Mouse (Mus musculus) right cerebral cortex, adult 18-20 months (tissue): ENCODE data around the gene Gpr37.

Experiments
- DNase-seq: peaks from one replicate; pipeline ENCODE4 v3.0.0; 2022; ENCODE audit warnings: mixed read lengths

Gene Gpr37

DNA sequence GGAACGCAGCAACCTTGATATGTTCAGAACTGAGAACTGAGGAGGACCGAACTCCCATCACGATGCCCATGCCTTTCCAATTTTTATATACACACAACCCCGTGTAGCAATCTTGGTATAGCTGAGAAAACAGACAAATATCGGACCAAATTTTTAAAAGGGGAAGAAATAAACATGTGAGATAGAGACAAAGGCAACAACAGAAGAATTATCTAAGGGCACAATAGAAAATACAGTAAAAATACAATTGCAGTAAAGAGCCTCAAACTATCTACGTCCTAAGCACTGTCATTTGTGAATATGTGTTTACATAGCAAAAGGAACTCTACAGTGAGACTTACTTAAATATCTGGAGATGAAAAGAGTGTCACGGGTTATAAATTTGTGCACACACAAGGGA, at the start of gene Gpr37:
Gpr37 (minus strand) TSS at position 101 of the 400 bp plus-strand sequence.
- DNase-seq, result no peak

DNA sequence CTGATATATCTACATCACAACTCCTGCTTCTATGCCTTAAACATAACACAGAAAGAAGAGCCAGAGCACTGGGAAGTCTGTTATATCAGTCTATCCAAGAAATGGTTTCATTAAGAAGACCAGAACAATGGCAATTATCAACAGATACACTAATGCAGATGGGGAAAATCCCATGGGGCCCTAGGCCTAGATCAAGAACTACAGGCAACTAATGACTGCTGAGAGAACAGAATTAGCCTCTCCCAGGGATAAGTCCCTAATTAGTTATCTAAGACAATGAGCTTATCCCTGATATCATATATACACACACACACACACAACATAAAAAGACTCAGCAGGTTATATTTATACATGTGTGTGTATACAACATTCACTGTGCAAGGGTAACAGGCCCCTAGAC, 46.0 kb upstream of the Gpr37 start:
- no peak for DNase-seq

DNA sequence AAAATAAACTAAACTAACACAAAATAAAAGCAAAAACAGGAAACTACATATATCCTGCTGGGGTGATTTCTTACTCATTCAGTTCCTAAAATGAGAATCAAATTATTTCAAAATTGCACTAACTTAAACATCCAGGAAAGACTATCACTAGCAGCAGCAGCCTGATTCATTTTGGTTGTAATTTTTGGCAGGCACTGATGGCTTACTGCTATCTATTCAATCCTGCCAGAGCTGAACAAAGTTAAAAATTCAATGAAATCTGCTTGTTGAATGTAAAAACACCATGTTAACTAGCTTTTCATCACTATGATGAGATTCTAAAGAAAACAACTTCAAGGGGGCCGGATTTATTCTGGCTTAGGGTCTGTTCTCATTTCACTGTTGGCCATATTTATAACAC, 36.0 kb upstream of the Gpr37 start:
- DNase-seq, result no peak

DNA sequence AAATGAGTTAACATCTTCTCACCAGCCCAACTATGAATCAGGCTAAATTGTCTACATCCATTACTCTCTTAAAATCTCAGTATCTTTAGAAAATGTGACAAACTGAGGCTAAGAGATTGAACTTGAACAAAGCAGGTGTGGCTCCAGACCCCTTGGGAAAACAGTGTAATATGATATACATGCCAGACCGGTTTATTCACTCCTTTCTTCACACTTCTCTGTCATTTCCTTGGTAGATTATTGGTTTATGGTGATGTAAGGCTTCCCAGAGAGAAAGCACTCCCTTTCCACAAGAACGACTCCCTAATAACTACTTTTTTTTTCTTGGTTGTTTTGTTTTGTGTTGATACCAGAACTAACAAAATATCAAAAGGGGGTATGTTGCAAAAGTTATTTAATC, 20.1 kb upstream of the Gpr37 start:
- no peak for DNase-seq

DNA sequence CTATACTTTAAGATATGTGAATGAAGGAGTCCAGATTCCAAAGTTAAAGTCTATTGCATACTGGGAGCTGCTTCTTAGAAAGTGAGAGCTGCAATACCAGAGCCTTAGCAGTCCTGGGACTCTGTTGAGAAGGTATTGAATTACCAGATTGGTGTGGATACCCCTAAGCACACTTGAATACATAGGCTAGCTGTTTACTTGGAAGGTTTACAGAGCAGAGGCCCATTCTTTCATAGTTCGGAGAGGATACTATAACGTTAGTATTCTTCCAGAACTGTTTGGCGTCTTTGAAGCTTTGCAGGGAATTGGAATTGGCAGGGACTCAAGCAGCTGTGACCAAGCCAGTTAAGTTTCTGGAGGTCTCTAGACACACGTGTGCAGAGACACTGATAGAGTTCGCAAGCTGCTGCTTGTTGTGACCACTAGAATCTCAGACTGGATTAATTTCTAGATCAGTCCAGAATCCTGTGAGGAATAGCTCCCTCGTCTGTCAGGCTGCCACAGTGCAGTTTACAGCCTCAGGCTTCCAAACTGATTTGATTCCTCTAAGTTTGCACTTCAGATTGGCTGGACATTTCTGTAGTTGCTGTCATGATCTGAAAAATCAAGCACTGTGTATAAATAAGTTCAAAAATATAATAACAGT, 18.8 kb upstream of the Gpr37 start:
- DNase-seq, result peak; percentile 60

DNA sequence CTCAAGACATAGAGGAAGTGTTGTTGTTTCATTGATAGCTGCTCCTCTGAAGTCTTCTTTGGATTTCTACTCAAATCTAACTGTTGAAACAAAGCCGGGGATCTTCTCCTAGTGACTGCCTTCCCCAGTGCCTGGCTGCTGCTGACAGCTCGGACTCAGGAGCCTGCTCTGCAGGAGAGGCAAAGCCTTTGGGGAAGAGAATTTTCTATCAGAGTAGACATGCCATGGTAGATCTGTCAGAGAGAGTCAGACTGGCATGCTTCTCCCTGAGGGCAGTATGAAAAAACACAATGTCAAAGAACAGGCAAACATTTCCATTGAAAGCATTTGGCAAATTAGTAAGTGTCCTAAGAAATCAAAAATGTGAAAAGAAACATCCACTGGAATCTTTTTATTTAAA, 9.4 kb upstream of the Gpr37 start:
- DNase-seq, result no peak

DNA sequence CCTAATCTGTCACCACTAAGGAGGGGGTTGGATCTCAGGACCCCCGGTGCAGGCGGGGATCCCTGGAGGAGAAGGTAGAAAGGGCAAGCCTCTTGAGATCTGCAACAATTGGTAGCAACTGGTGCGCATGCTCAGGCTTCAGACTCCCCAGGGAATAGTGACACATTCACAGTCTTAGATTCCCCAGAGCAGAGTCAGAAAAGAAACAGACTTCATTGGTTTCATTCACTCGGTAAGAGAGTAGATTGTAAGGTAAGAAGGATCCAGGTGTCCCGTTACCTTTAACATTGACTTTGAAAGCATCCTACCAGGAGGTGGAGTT, 284 bp downstream of the Gpr37 start:
- DNase-seq, result peak; percentile 51

DNA sequence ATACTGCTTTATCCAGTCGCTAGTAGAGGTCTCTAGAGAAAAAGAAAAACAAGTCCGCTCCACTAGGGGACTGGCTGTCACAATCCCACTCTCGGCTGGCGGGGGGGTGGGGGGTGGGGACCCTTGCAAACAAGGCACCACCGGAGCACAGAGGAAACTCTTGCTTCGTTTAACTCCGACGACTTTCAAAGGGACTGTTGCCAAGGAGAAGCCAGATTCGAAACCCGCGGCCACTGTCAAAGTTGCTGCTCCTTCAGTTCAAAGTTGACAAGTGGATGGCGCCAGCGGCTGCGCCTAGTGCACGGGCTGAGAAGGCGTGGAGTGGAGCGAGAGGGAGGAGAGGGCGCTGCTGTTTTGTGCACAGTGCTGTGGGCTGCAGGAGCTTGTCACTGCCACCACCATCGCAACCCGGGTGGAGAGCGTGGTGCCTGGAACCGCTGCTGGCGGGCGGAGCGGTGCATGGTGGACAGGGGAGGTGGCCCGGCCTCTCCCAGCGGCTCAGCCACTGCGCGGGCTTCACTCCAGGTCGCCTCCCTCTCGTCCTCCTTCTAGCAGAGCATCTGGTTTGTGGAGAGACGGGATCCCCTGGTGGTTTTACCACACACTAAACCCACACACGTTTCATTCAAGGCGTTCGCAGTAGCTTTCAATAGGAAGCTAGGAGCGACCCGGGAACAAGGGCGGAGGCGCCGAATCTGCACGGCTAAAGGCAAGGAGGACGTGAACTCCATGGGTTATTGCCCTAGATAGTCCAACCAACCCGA, 827 bp downstream of the Gpr37 start:
- DNase-seq, result peak; percentile 76

DNA sequence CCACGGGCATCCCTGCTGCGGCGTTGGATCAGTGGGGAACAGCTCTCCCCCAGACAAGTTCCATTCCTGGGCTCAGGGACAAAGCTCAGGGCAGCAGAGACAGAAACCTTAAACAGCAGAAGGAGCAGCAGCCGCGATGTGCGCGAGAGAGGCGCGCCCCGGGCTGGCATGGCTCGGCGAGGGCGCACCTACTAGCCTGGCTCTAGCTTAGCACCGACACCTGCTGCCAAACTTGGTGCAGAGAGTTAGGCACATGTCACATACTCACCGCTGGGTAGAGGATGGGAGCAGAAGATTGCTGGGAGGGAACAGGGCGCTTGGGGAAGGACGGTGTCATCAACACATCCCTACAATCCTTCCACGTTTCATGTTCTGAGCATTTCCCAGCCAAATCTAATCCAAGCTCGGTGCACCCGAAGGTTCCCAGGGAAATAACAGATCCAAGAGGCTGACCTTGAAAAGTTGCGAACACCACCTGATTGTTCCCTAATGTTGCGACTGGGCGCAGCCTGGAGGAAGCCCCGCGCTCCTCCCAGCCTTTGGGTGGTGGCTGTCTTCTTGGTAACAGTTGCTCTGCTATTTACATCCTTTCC, 1.5 kb downstream of the Gpr37 start:
- DNase-seq, result peak; percentile 22

DNA sequence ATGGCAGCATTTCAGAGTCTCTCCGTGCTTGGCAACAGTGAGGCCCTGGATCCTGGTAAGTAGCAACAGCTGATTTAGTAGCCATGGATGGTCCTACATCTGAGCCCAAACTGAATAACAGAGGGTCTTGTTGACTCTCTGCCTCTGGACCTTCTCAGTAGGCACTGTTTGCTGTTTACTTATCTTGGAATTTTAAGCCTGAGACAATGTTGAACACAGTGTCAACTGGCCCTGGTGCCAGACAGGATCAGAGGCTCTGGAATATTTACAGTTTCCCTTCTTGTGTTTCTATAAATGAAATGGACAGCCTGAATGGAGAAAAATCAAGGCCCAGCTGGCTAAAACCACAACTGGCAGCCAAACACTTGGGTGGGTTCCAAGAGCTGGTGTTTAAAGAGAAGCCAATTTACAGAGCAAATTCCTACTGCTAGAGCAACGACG, 3.7 kb downstream of the Gpr37 start:
- DNase-seq, result peak; percentile 21

DNA sequence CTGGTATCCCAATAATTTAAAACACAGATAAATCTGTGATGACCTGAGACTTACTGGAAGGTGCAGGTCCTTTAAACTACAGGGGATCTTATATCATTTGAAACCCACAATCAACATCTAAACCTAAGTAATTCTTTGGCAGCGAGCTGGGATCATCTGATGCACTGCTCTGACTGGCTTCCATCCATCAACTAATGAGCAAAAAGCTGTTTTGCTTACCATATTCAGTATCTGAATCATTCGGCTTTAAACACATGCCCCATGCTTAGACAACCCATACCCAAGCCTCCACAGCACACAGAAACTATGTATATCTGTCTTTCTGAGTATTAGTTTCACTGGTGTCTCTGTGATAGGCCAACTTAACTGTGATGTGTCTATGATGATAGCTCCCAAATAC, 6.1 kb downstream of the Gpr37 start:
- no peak for DNase-seq

DNA sequence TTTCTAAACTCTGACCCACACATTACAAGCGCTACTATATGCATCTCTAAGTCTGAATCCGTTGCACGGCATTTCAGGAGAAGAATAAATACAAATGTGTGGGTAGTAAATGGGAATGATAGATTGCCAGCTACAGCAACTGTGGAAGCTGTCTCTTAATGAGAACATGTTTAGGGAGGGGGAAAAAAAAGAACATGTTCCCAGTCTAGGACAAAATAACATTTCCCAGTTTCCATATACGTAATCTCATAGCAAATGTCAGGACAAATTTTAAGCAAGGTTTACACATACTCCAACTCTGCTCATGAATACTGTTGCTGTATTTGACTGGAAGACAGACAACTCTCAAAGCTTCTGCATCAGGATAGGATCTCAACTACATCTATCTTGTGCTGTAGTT, 15.4 kb downstream of the Gpr37 start:
- DNase-seq, result no peak

DNA sequence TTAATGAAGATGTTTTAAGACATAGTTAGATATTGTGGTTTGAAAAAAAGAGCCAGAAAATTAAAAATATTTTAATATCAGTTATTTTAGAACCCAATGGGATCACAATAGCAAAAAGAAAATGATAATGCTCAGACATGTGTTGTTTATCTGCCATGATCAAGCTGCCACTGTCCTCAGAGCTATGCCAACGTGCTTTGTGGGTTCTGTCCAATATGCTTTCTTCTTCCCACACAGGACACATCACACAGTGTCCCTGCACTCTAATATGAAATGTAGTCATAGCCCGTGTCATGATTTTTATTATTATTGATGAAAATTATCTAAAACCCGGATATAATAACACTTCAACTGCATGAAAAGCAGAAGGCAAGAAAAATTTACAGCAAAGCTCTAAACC, 16.7 kb downstream of the Gpr37 start:
- DNase-seq, result no peak

DNA sequence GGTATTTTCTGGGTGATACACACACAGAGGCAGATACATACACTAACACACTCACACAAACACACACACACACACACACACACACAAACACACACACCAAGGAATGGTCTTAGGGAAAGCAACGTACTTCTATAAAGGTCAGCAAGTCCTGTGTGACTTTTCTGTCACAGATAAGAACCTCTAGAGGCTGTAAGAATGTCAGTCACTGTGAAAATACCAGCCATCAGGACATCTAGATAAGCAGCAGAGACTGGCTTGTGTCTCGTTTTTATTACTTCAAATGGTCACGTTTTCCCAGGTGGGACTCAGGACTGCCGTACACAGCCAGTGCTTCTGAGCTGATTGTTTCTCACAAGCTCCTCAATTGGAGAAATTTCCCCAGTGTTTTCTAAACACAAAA, 20.4 kb downstream of the Gpr37 start:
- DNase-seq, result no peak

DNA sequence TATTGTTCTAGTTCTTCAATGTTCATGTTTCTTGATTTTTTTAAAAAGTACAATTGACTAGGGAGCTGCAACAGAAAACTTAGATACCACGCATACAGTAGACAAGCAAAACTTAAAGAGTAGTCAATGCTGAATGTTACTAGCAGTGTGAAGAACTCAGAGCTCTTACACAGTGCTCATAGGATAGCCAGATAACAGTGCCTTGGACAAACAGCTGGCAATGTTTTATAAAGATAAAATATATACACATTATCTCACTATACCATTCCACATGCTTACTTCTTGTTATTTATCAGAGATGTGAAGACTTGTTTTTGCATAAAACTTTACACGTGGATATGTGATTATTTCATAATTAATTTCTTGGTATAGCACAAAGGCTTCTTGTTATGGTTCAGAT, 26.6 kb downstream of the Gpr37 start:
- DNase-seq, result no peak

DNA sequence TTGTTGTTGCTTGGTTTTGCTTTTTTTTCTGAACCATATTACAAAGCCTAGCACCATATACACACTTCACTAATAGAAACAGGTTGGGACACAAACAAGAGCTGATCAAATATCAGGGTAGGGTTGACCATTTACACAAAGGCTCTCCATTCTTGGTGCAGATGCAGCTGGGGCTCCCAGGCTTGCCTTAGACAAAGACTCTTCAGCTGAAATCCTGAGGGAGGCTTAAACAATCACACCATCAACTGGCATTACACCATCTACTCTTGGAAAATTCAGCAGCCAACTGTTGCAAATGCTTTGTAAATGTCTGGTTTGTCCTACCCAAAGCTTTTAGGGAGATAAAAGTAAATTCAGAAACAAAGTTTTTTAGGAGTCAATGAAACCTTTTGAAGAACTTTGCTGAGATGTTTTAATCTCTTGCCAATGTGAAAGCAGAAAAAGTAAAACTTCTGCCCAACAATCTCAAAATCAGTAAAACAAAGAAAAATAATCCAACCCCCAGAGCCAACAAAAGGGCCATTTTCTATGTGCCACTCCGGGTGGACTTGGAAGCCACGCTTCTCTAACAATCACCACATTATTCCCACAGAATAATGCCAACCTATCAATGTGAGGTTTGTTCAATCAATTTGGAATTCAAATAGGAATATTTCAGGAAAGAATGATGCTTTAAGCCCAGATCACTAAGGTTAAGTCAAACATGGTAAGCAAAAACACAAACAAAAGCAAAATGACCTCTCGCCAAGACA, 30.4 kb downstream of the Gpr37 start:
- DNase-seq, result peak; percentile 9
